Mouse (Mus musculus) CH12.LX (cell line): ENCODE measurements around the gene Gm4869.

Experiments used
- CTCF ChIP-seq, 2 experiments: IDR thresholded peaks in 1 of 2; conservative IDR thresholded peaks in 1 of 2; 2 replicates each; pipeline ENCODE4 v1.5.1; 2011 to 2012; ENCODE audit warnings: low read depth in 2 of 2, low read length in 2 of 2, improper control_type of control experiment in 1 of 2, inconsistent platforms in 1 of 2, mild to moderate bottlenecking in 1 of 2, moderate library complexity in 1 of 2
- EP300 ChIP-seq: IDR thresholded peaks from 2 replicates; pipeline ENCODE4 v1.6.1; 2011; ENCODE audit warnings: low read length, improper control_type of control experiment
- MEF2A ChIP-seq: IDR thresholded peaks from 2 replicates; pipeline ENCODE4 v1.6.1; 2014; ENCODE audit warnings: low read depth, mild to moderate bottlenecking, inconsistent platforms, low read length, improper control_type of control experiment, borderline replicate concordance
- ZNF384 ChIP-seq: IDR thresholded peaks from 2 replicates; pipeline ENCODE4 v1.6.1; 2012; ENCODE audit warnings: low read depth, low read length, improper control_type of control experiment, inconsistent platforms

DNA sequence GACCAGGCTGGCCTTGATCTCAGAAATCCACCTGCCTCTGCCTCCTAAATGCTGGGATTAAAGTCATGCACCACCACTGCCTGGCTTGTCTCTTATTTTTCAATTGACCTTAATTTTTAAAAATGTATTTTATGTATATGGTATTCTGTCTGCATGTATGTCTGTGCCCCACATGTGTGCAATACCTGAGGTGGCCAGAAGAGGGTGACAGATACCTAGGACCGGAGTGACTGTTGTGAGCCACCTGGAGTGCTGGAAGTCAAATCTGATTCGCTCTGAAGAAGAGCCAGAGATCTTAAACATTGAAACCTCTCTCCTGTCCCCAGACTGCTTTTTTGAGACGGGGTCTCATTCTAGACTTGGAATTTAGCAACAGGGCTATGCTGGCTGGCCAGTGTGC lies 26.9 kb downstream of the Gm4869 start:
- TF ChIP-seq CTCF (conservative IDR thresholded peaks at IDR 0.05 in 1 of 2, IDR thresholded peaks at IDR 0.05 in 1 of 2; ENCODE audit: low read depth in 2 of 2, low read length in 2 of 2) (peak; percentile 27 to 83; a peak in 3 of 4 replicates), EP300 (no peak), ZNF384 (no peak), MEF2A (no peak)
